Mouse (Mus musculus): ENCODE data around the gene 1700061G19Rik.

1700061G19Rik gene

DNA sequence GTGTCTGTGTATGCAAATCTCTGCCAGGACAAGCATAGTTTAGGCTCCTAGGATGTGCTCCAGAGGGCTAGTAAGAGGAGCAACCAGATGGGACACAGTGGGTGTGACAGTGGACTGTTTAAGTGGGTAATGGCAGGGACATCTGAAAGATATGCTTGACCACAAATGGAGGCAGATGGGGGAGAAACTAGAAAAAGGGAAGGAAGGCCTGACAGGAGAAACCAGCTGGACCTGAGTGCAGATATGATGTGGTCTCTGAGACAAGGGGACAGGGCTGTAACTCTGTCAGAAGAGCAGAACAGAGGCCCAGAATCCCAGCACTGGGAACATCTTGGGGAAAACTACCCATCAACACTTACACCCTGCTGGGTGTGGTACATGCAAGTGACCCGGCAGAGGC lies 54.3 kb downstream of the 1700061G19Rik start:
- no peak for DNase-seq

DNA sequence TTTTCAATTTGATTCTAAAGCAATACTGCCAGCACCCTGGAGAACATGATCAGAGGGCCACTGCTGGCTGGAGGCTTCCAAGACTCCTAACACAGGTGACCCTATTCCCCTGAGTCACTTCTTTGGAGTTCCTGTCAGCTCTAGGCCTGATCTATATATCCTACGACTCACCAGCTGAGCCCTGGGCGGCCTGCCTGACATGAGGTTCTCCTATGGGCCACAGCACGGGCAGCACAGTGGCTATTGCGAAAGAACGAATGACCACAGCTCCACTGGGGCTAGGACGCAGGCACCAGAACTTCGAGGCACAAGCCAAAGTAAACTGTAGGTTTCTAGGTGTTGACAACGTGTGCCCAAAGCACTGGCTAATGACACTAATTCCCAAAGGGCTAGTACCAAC lies 54.7 kb downstream of the 1700061G19Rik start:
- DNase-seq: no peak

DNA sequence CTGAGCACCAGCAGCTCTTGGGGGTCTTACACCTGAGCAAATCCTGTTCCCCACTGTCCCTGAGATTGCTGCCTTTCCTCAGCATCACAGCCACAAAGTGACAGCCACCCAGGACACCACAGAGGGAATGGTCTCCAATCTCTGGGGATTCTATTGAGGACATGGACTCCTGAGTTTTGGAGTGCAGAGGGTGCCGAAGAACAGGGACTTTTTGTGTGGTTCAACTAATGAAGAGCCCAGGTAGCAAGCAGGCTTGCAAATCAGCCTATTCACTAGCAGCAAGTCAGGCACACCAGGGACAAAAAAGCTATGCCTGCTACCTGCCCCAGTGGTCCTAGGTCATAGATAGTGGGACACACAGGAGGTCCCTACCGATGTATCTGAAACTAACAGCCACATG lies 58.1 kb downstream of the 1700061G19Rik start:
- DNase-seq: no peak

- DNase-seq: peak; percentile 59
Measured at GRCm38 (mm10) chr17:56934545-56935330, 59.5 kb downstream of the 1700061G19Rik start.

- DNase-seq: peak; percentile 99
Measured at GRCm38 (mm10) chr17:56935363-56936131, 60.3 kb downstream of the 1700061G19Rik start, which contains the start of gene Mllt1. Gene Mllt1, minus strand, starts transcription at chr17:56935415.

DNA sequence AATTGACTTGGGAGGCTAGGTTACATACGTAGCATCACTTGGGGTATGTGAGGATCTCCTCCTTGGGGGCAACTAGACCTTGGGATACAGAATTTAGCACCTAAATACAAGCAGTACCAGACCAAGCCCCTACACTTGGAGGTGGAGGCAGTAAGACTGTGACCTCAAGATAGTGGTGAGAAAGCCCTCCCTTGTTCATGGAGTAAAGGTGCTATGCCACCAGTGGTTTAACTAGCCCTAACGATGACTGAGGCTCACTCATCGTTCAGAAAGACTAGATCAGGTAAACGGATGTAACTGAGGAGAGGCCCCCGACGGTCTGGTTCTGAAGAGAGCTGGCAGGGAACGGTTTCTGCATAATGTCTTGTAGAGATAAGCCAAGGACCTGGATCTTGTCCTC lies 61.5 kb downstream of the 1700061G19Rik start:
- DNase-seq: no peak

All from right cerebral cortex, postnatal 4 days (tissue).